Mouse (Mus musculus): ENCODE measurements at regions not wholly inside any gene's neighbourhood (a gene's known extent, or its start where the extent isn't known, plus 50 kb on each side); places are given as distances from the start of the nearest gene placed in this dataset.

GRCm38 (mm10) chr8:115436356-115436721, 271.3 kb downstream of the Maf start:
- Histone ChIP-seq H3K9me3 (ENCODE audit: low read length) (no peaks in the 10 kb centered on the region), H3K4me2 (replicated peaks; ENCODE audit: low read depth, low read length) (no peak overlapping the region), H3K9ac (replicated peaks; ENCODE audit: low read length) (no peak overlapping the region), H3K27me3 (ENCODE audit: insufficient read depth, low read length) (no peaks in the 10 kb centered on the region), H3K4me3 (ENCODE audit: low read length) (no peak overlapping the region), H3K4me1 (ENCODE audit: insufficient read depth, low read length) (no peaks in the 10 kb centered on the region), H3K27ac (ENCODE audit: low read length) (no peak overlapping the region), H3K36me3 (ENCODE audit: insufficient read depth, low read length) (no peaks in the 10 kb centered on the region)
- WGBS, result 87% methylated on average over 4 of the region's 4 CpGs
- ATAC-seq (ENCODE audit: low FRiP score, low TSS enrichment), result no peak

DNA sequence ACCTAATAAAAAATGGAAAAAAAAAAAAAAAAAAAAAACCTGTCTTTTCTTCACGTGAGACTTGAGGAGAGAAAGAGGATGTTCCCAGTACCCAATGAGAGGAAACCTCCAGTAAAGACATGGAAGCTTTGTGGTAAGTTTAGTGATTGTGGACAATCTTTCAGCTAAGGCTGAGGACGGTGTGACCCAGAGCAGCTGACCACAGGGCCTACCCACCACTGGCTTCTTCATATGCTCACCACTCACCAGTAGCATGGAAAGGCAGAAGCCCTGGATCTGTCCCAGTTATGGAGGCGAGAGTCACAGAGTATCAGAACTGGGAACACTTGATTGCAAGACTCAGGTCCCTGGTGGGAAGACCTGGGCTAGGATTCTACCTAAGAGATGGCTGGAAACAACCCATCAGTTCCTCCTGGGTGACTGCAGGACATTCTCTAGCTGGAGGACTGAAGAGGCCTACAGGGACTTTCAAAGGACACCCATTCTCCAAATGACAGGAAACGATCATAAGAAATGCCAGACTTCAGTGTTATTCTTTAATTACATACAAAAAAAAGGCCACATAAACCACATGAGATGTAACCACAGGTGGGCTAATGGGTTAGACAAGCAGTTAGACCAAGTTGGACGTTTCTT, 271.8 kb downstream of the Maf start:
- ATAC-seq (ENCODE audit: low FRiP score, low TSS enrichment), result no peak
- H3K27ac ChIP-seq (ENCODE audit: low read length), result no peak overlapping the region
- H3K27me3 ChIP-seq (ENCODE audit: insufficient read depth, low read length), result no peaks in the 10 kb centered on the region
- H3K4me2 ChIP-seq (replicated peaks; ENCODE audit: low read depth, low read length), result no peak overlapping the region
- 93% methylated on average over 5 of the region's 5 CpGs for WGBS
- no peaks in the 10 kb centered on the region for H3K36me3 ChIP-seq (ENCODE audit: insufficient read depth, low read length)
- H3K4me1 ChIP-seq (ENCODE audit: insufficient read depth, low read length), result no peaks in the 10 kb centered on the region
- H3K9ac ChIP-seq (replicated peaks; ENCODE audit: low read length), result no peak overlapping the region
- H3K4me3 ChIP-seq (ENCODE audit: low read length), result no peak overlapping the region
- no peaks in the 10 kb centered on the region for H3K9me3 ChIP-seq (ENCODE audit: low read length)

DNA sequence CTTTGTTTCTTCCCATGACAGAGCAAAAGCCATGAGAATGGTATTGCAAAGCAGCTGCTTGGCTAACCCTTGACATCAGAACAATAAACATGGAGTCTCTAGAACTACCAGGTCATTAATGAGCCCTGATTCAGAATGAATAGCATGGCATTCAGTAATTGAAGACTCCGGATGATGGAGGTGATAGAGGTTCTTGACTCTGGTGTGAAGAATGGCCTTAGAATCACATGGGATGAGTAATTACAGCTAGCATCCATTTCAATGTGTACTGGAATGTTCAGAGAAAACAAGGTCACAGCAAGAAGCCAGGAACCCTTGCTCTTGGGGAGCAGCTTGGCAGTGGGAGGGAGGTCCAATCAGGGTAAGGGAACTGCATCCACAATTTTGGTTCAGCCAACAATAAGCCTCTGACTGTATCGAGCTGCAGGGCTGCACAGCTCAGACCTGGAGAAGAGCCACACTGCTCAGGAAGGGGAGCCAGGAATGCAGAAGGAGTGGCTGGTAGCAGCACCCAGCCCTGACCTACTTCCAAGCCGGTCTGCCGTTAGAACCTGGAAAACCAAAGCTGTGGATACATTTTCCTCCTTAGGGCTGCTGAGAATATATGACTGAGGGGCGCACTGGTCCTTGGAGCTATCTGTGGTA, 275.1 kb downstream of the Maf start:
- no peak overlapping the region for H3K27ac ChIP-seq (ENCODE audit: low read length)
- no peaks in the 10 kb centered on the region for H3K36me3 ChIP-seq (ENCODE audit: insufficient read depth, low read length)
- no peaks in the 10 kb centered on the region for H3K9me3 ChIP-seq (ENCODE audit: low read length)
- ATAC-seq (ENCODE audit: low FRiP score, low TSS enrichment), result no peak
- no peak overlapping the region for H3K4me3 ChIP-seq (ENCODE audit: low read length)
- H3K27me3 ChIP-seq (ENCODE audit: insufficient read depth, low read length), result no peaks in the 10 kb centered on the region
- no peaks in the 10 kb centered on the region for H3K4me1 ChIP-seq (ENCODE audit: insufficient read depth, low read length)
- no peak overlapping the region for H3K4me2 ChIP-seq (replicated peaks; ENCODE audit: low read depth, low read length)
- no peak overlapping the region for H3K9ac ChIP-seq (replicated peaks; ENCODE audit: low read length)
- 70% methylated on average over 5 of the region's 5 CpGs for WGBS

DNA sequence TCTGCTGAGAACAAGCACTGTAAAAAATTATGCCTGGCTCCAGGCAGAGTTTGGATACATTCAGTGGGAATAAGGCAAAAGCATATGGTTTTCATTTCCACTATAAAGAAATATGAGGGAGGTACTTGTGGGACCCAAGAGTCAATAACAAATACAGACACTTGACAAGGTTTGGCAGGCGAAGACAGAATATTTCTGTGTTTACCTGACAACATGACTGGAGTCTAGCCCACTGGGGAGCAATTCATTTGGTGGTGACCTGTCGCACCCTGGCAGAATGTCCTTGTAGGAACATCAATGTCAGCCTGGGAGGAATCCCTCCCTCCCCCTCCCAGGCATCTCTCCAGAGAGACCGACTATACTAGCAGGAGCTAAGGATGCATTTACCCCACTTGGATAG, 276.8 kb downstream of the Maf start:
- Histone ChIP-seq H3K9ac (replicated peaks; ENCODE audit: low read length) (no peak overlapping the region), H3K27me3 (ENCODE audit: insufficient read depth, low read length) (no peaks in the 10 kb centered on the region), H3K4me2 (replicated peaks; ENCODE audit: low read depth, low read length) (no peak overlapping the region), H3K9me3 (ENCODE audit: low read length) (no peaks in the 10 kb centered on the region), H3K36me3 (ENCODE audit: insufficient read depth, low read length) (no peaks in the 10 kb centered on the region), H3K27ac (ENCODE audit: low read length) (no peak overlapping the region), H3K4me3 (ENCODE audit: low read length) (no peak overlapping the region), H3K4me1 (ENCODE audit: insufficient read depth, low read length) (no peaks in the 10 kb centered on the region)
- no peak for ATAC-seq (ENCODE audit: low FRiP score, low TSS enrichment)
- 63% methylated on average over 3 of the region's 3 CpGs for whole genome bisulfite sequencing

DNA sequence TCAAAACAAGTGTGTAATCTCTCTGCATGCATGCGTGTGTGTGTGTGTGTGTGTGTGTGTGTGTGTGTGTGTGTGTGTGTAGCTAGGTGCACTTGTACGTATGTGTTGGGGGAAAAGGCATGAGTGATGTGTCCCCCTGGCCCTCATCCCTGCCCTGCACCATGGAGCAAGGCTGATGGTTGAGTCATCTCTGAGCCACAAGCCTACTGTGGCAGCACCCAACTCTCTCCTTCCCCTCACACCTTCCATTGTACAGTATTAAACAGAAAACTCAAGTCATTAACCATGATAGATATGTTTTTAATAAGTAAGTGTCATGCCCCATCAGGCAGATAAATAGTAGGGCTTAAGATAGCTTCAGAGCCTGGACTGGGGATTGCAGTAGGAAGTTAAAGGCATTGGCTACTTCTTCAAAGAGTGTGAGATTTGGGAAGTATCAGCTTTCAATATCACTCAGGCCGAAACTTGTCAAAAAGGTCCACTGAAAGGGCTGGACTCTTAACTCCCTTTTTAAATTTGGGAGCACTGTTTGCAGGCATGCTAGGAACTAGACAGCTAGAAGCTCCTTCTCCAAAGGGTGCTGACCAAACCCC, 278.2 kb downstream of the Maf start:
- ATAC-seq (ENCODE audit: low FRiP score, low TSS enrichment), result no peak
- Histone ChIP-seq H3K4me1 (ENCODE audit: insufficient read depth, low read length) (no peaks in the 10 kb centered on the region), H3K27me3 (ENCODE audit: insufficient read depth, low read length) (no peaks in the 10 kb centered on the region), H3K36me3 (ENCODE audit: insufficient read depth, low read length) (no peaks in the 10 kb centered on the region), H3K4me3 (ENCODE audit: low read length) (no peak overlapping the region), H3K9me3 (ENCODE audit: low read length) (no peaks in the 10 kb centered on the region), H3K9ac (replicated peaks; ENCODE audit: low read length) (no peak overlapping the region), H3K27ac (ENCODE audit: low read length) (no peak overlapping the region), H3K4me2 (replicated peaks; ENCODE audit: low read depth, low read length) (no peak overlapping the region)
- 68% methylated on average over 3 of the region's 3 CpGs for WGBS

- ATAC-seq (ENCODE audit: low FRiP score, low TSS enrichment), result no peak
- H3K27ac ChIP-seq (ENCODE audit: low read length), result no peak overlapping the region
- H3K27me3 ChIP-seq (ENCODE audit: insufficient read depth, low read length), result no peaks in the 10 kb centered on the region
- H3K4me2 ChIP-seq (replicated peaks; ENCODE audit: low read depth, low read length), result no peak overlapping the region
- WGBS, result 78% methylated on average over 15 of the region's 15 CpGs
- no peak overlapping the region for H3K9ac ChIP-seq (replicated peaks; ENCODE audit: low read length)
- no peaks in the 10 kb centered on the region for H3K4me1 ChIP-seq (ENCODE audit: insufficient read depth, low read length)
- no peaks in the 10 kb centered on the region for H3K9me3 ChIP-seq (ENCODE audit: low read length)
- H3K36me3 ChIP-seq (ENCODE audit: insufficient read depth, low read length), result no peaks in the 10 kb centered on the region
- no peak overlapping the region for H3K4me3 ChIP-seq (ENCODE audit: low read length)
These were observed 278.9 kb downstream of the Maf start for GRCm38 (mm10) chr8:115428528-115429290.

- Histone ChIP-seq H3K27me3 (ENCODE audit: insufficient read depth, low read length) (no peaks in the 10 kb centered on the region), H3K4me3 (ENCODE audit: low read length) (no peak overlapping the region), H3K27ac (ENCODE audit: low read length) (no peak overlapping the region), H3K4me1 (ENCODE audit: insufficient read depth, low read length) (no peaks in the 10 kb centered on the region), H3K4me2 (replicated peaks; ENCODE audit: low read depth, low read length) (no peak overlapping the region), H3K9me3 (ENCODE audit: low read length) (no peaks in the 10 kb centered on the region), H3K36me3 (ENCODE audit: insufficient read depth, low read length) (no peaks in the 10 kb centered on the region), H3K9ac (replicated peaks; ENCODE audit: low read length) (no peak overlapping the region)
- 57% methylated on average over 2 of the region's 2 CpGs for WGBS
- ATAC-seq (ENCODE audit: low FRiP score, low TSS enrichment), result no peak
These were observed 279.6 kb downstream of the Maf start for GRCm38 (mm10) chr8:115428022-115428421.

DNA sequence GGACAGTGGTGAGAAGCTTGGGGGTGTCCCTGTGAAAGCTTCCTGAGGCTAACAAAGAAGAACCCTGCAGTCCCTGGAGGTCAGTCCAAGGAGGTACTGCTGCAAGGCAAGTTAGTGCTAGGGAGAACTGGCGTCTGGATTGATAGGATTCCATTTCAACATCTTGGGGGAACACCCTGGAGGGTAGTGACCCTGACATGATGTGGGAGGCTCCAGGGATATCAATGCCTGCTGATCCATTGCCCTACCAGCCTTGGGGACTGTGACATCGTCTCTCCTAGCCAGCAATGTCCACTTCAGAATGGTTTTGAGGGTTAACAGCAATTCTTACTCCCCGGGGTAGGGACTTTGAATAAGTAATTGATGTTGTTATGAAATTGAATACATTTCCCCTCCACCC, 280.1 kb downstream of the Maf start:
- ATAC-seq (ENCODE audit: low FRiP score, low TSS enrichment), result no peak
- 48% methylated on average over 3 of the region's 3 CpGs for WGBS

DNA sequence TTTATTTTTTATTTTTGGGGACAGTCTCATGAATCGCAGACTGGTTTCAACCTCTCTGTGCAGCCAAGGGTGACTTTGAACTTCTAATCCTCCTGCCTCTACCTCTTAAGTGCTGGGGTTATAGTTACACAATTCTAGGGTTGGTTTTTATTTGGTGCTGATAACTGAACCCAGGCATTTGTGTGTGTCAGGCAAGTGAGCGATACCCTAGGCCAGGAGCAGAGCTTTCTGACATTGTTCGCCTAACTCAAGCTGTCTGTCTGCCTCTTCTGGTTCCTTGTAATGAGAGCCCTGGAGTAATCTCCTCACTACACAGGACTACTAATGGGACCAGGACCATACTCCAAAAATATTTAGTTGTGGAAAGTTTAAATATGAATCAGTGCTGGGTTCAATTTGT, 281.1 kb downstream of the Maf start:
- Histone ChIP-seq H3K9ac (replicated peaks; ENCODE audit: low read length) (no peak overlapping the region), H3K27me3 (ENCODE audit: insufficient read depth, low read length) (no peaks in the 10 kb centered on the region), H3K4me1 (ENCODE audit: insufficient read depth, low read length) (no peaks in the 10 kb centered on the region), H3K27ac (ENCODE audit: low read length) (no peak overlapping the region), H3K4me3 (ENCODE audit: low read length) (no peak overlapping the region), H3K36me3 (ENCODE audit: insufficient read depth, low read length) (no peaks in the 10 kb centered on the region), H3K4me2 (replicated peaks; ENCODE audit: low read depth, low read length) (no peak overlapping the region), H3K9me3 (ENCODE audit: low read length) (no peaks in the 10 kb centered on the region)
- 88% methylated on average over 3 of the region's 3 CpGs for WGBS
- no peak for ATAC-seq (ENCODE audit: low FRiP score, low TSS enrichment)

More for the DNA sequence above, 280.1 kb downstream of the Maf start:
- Histone ChIP-seq H3K4me3 (ENCODE audit: low read length) (no peak overlapping the region), H3K27me3 (ENCODE audit: insufficient read depth, low read length) (no peaks in the 10 kb centered on the region), H3K27ac (ENCODE audit: low read length) (no peak overlapping the region), H3K9ac (replicated peaks; ENCODE audit: low read length) (no peak overlapping the region), H3K4me1 (ENCODE audit: insufficient read depth, low read length) (no peaks in the 10 kb centered on the region), H3K36me3 (ENCODE audit: insufficient read depth, low read length) (no peaks in the 10 kb centered on the region), H3K9me3 (ENCODE audit: low read length) (no peaks in the 10 kb centered on the region), H3K4me2 (replicated peaks; ENCODE audit: low read depth, low read length) (no peak overlapping the region)

DNA sequence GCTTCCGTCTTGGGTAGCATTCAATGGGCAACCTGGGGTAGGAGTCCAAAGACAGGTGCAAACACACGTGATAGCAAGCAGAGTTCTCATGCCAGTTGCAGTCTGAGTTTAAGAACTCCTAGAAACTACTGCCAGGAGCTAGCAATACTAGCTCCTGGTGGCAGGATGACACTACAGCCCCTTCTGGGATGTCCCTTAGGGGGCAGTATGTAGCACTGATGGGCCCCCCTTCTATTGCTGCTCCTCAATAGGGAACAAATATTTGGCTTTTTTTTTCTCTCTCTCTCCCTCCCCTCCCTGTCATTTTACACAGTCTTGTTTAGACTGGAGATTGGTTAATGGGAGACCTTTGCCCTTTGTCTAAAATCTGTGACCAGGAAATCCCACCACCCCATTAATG, 282.2 kb downstream of the Maf start:
- H3K4me3 ChIP-seq (ENCODE audit: low read length), result no peak overlapping the region
- H3K4me1 ChIP-seq (ENCODE audit: insufficient read depth, low read length), result no peaks in the 10 kb centered on the region
- no peaks in the 10 kb centered on the region for H3K9me3 ChIP-seq (ENCODE audit: low read length)
- no peak for ATAC-seq (ENCODE audit: low FRiP score, low TSS enrichment)
- H3K27ac ChIP-seq (ENCODE audit: low read length), result no peak overlapping the region
- no peak overlapping the region for H3K9ac ChIP-seq (replicated peaks; ENCODE audit: low read length)
- no peak overlapping the region for H3K4me2 ChIP-seq (replicated peaks; ENCODE audit: low read depth, low read length)
- no peaks in the 10 kb centered on the region for H3K27me3 ChIP-seq (ENCODE audit: insufficient read depth, low read length)
- no peaks in the 10 kb centered on the region for H3K36me3 ChIP-seq (ENCODE audit: insufficient read depth, low read length)
- 62% methylated on average over 2 of the region's 2 CpGs for WGBS

All from kidney, embryonic 16.5 days (tissue).